Mouse (Mus musculus) frontal cortex, adult 2 months (tissue): ENCODE measurements around the gene Anks1. TPM values are rescaled to one million over a fixed set of nuclear protein-coding genes. Genes with fewer than 3 reads are reported as not detected.

ENCODE experiments used
- DNase-seq, 2 experiments: peaks; one replicate each; pipeline ENCODE4 v3.0.0; 2022; ENCODE audit warnings: low spot score in 1 of 2; ENCODE audit errors: extremely low spot score in 1 of 2
- polyA plus RNA-seq: library from polyadenylated mRNA; depleted of rRNA; stranded (reverse); fragments of >200 nt; gene quantifications from 2 replicates; pipeline ENCODE4 v1.2.3, GENCODE M21; 2012; rRNA removed

Anks1 gene
- 32.3 and 35.6 TPM in 2 replicates for polyA plus RNA-seq

DNA sequence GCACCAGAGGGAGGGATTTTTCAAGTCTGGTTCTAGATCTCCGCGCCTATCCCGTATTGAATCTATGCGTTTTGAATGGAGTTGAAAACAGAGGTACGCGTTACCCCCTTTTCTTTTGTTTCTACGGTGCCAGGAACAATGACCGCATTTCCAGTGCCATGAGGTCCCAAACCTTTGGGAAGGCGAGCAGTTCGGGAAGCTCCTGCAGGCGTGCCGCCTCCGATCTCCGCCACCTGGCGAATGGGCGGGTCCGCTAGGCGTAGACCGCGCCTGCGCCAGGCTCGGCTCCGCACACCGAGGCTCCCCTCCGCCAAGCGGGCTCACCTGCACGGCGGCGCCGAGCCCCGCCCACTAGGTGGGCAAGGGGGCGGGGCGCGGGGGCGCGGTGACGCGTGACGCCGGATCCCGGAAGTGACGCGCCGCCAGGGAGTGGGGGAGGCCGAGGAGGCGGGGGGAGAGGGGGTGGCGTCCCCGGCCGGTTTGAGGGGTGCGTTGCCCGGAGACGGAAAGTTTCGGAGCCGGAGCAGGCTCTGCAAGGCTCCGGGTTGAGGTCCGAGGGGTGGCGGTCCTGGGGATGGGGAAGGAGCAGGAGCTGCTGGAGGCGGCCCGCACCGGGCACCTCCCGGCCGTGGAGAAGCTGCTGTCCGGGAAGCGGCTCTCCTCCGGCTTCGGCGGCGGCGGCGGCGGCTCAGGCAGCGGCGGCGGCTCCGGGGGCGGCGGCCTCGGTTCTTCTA, at the start of gene Anks1:
Anks1 (plus strand) TSS at position 419 of the 734 bp plus-strand sequence.
- DNase-seq = peak; percentile 22 to 76

DNA sequence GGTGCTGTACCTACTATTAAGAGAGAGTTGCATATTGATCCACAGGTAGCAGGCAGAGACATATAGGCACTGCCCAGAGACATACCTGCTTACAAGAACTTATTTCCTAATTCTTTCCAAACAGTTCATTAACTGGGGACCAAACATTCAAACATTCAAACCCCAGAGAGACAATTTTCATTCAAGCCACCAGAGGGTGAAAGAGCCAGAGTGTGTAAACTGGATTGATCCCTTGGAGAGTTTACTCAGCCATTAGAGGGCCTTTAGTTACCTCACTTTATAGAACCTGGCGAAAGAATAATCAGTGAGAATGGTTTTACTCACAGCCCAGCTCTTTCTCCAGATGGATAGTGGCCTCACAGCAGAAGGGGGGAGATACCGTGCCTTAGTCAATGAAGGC, 43.6 kb upstream of the Anks1 start:
- DNase-seq = no peak

DNA sequence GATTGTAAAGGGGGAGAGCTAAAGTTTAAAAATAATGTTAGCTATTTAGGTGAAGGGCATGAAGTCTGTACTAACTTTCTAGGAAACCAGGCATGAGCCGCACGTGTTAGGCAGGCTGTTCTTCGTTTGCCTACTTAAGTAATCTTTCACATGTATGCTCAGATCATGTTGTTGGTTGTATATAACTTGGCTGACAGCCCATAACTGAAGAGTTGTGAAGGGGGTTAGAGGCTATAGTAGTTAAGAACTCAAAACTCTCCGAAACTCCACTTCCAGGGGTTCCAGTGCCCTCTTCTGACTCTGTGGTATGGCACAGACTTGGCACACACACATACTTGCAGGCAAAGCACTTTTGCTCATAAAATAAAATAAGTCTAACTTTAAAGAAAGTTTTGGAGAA, 42.4 kb upstream of the Anks1 start:
- DNase-seq = no peak

DNA sequence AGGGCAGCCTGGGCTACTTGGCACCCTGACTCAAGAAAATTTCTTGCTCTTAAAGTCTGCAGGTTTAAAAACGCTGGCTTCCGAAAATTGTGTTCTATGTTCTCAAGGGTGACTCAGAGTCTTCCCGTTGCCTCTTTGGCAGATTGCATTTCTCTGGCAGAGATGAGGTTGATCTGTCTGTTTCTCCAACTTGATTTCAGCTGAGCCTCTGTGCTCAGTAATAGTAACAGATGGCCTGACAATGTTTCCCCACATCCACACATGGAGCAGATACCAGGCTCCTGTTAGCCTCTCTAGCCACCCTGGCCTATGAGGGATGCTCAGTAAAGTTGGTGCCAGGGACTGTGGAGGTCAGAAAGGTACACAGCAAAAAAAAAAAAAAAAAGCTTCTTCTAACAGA, 37.3 kb upstream of the Anks1 start:
- DNase-seq = peak; percentile 47 to 74

DNA sequence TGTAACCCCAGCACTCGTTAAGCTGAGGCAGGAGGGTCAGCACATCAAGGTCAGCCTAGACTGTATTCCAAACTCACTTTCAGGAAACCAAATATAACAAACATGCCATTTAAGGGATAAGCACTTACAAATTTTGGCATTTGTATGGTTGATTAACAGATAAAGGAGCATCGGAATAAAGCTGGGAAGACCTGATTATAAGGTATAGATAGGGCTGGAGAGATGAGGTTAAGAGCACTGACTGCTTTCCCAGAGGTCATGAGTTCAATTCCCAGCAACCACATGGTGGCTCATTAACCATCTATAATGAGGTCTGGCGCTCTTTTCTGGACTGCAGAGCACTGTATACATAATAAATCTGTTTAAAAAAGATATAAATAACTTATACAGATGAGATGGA, 35.5 kb upstream of the Anks1 start:
- DNase-seq = no peak

DNA sequence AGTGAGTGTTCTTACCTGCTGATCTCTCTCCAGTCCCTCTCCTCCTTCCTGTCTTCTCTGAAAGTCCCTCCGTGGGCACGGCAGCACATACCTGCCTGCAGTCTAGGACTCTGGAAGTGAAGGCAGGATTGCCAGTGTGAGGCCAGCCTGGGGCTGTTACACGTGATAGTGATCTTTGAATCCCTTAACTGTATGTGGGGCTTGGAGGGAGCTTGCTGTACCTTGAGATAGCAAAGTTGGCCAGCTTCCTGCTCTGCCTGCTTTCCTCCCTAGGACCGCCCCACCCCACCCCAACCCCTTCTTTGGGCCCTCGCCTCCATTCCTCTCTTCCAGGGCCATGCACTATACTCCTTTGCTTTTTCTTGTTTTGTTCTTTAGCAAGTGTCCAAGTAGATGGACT, 34.6 kb upstream of the Anks1 start:
- no peak for DNase-seq

DNA sequence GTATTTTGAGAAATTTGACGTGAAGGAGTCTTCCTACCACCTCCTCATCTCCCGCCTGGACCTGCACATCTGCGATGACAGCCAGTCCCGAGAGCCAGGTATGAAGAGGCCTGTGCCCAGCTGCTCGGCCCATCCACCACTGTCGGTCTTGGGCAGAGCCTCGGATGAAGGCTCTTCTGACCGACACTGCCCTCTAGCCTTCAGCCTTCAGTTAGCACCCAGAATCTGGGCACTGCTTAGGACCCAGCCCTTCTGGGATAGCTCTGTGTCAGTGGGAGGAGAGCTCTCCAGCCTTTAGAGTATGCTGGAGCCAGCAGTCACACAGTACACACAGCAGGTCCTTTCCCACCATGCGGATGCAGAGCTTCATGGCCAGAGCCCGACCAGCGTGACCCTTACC, 27.6 kb upstream of the Anks1 start:
- DNase-seq = no peak

DNA sequence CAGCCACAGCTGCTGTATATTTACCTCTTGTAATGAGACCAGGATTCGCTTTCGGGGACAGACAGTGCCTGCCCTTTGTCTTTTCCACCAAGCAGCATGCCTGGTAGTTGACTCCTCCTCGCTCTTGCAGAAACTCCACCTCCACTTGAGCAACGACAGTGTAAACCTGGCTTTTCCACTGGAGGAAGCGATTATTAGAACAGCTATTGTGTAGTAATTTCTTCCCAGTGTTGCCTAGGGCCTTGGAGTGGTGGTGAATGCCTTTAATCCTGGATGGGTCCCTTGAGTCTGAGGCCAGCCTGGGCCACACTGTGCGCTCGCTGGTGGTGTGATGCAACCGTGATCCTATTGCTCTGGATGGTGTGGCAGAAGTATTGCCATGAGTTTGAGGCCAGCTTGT, 26.0 kb upstream of the Anks1 start:
- DNase-seq = no peak

DNA sequence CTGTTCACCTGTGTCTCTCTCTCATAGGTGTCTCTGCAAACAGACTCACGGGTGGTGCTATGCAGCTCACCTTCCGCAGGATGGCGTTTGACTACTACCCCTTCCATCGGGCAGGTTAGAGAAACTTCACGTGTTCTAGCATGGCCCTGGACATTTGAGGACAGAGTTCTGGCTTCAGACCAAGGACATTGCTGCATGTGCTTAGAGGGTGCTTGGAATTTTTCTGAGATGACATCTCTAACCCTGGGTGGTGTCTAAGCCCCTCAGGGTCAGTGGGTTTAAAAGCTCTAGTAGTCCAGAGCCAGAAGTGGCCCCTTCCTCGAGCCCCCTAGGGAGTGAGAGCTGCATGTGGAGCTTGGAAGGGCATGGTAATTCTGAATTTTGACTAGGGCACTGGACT, 25.1 kb upstream of the Anks1 start:
- DNase-seq = no peak

DNA sequence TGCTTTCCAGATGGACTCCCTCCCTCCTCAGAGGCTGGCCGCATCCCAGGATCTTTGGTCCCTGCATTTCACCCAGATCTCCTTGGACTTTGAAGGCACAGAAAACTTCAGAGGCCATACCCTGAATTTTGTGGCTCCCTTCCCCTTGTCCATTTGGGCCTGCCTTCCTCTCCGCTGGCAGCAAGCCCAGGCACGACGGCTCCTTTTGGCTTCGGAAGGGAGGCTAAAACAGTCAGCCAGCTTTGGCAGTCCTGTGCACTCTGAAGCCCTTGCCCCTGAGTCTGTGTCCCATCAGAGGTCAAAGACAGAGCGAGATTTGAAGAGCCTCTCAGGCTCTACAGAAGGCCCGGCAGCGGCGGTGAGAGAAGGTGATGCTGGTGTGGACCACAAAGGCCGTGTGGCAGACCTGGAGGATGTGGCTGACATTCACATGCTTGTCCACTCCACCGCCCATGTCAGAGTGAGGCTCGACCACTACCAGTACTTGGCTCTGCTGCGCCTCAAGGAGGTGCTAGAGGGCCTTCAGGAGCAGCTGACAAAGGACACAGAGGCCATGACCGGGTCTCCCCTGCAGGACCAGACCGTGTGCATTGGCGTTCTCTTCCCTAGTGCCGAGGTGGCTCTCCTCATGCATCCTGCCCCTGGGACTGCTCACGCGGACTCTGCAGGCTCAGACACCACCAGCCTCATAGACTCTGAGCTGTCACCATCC, 22.5 kb upstream of the Anks1 start:
- DNase-seq = no peak

DNA sequence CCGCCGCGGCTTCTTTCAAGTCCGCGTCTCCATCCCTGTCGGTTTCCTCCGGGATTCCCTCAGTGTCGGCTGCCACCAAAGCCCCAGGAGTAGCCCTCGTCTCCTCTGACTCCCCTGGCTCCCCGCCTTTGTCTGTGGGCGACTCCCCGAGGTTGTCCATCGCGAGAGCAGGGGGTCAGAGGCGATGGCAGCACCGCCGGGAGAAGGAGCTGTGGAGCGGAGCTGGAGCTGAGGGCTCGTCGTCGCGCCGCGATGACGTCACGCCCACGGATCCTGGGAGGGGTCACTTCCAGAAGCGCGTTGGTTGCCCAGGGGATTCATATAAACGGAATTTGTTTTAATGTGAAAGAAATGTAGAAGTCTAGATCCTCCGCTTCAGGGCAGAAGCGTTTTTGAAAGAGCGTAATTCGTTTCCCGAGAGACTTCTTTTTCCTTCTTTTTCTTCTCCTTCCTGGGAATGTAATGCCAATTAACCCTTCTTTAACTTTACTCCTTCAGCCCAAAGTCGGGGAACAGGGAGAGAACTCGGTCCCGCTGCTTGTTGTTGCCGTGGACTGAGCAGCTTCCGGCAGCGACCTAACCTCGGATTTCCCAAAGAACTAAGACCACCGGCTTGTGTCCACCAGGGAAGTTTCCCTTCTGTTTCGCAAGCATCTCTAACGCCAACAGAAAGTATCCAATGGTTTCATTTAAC, 1.4 kb upstream of the Anks1 start:
- DNase-seq = peak; percentile 88 to 98

DNA sequence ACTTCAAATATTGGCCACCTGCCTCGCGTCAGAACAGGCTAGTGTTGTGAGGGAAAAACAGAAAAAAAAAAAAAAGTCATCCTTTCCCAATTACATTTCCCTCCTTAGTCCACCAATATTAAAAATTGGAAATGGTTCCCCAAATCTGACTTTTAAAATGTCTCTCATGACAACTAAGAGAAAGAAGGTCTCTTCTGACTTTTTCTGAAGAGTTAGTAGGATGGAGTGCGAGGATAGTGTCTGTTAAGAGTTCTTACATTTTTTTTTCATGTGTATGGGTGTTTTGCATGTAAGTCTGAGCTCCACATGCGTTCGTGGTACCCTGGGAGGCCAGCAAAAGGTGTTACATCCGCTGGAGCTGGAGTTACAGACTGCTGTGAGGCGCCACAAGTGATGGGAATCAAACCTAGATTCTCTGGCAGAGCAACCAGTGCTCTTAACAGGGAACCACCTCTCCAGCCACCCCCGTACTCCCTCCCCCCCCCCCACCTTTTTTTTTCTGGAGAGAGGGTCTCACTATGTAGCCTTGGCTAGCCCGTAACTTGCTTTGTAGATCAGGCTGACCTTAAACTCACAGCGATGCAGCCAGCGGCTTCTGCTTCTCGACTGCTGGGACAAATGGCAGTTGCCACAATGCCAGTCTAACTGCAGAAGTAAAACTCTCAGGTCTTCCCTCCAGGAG, 759 bp upstream of the Anks1 start:
- no peak for DNase-seq

DNA sequence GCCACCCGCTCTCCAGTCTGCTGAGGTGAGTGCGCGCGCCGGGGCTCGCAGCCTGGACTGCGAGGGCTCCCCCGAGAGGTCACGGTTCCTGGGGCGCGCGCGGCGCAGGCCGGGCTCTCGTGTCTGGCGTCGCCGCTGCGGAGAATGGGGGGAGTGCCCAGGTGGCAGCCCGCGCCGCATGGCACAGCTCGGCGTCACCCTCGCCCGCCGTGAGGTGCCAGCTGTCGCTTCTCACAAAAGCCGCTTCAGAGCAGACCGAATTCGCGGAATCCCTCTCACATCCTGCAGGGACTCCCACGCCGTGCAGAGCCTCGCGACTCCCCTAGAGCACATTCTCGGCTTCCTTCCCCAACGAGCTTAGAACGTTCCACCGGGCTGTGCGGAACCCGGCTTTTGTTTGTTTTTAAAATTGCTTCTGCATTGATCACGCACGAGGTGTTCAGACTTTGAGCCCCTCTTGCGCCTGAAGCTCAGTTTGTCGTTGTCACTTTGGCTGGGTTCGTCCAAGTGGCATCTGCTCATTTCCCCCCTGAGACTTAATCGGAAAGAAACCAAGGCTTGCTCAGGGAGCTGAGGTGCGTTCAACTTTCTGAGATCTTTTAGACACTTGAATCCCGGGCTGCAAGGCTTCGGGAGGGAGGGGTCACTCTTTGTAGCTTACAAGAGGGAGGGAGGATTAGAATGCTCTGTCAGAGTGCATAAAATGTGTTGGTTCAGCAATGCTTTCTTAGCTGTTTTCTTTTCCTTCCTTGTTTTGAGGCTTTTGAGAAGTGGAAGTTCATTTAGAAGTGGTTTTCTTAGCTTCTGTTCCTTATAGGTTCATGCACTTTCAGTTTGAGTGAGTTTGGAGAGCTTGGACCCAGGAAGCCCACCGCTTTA, 755 bp downstream of the Anks1 start, which contains the start of gene Taf11:
Taf11 (minus strand) TSS at position 223 of the 879 bp plus-strand sequence.
- DNase-seq = peak; percentile 61 to 82

DNA sequence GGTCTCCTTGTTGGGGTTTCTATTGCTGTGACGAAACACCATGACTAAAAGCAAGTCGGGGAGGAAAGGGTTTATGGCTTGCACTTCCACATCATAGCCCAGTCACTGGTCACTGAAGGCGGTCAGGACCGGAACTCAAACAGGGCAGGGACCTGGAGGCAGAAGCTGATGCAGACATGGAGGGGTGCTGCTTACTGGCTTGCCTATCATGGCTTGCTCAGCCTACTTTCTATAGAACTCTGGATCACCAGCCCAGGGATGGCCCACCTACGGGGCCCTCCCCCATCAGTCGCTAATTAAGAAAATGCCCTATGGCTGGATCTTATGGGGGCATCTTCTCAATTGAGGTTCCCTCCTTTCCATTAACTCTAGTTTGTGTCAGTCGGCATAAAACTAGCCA, 2.3 kb downstream of the Anks1 start:
- DNase-seq = no peak

DNA sequence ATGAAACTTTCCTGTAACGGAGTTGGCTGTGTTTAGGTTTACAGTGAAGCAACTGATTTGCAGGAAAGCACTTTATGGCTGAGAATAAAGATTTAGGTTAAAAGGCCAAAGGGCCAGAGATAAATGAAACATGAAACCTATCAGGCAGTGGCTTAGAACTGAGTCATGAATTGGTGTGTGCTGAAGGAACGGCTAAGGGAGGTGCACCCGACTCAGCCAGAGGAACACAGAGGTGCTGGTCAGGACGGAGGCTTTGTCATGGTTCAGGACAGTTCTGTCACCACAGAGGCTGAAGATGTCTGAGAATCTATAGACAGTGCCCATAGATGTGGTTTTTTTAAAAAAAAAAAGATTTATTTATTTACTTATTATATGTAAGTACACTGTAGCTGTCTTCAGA, 5.6 kb downstream of the Anks1 start:
- no peak for DNase-seq

DNA sequence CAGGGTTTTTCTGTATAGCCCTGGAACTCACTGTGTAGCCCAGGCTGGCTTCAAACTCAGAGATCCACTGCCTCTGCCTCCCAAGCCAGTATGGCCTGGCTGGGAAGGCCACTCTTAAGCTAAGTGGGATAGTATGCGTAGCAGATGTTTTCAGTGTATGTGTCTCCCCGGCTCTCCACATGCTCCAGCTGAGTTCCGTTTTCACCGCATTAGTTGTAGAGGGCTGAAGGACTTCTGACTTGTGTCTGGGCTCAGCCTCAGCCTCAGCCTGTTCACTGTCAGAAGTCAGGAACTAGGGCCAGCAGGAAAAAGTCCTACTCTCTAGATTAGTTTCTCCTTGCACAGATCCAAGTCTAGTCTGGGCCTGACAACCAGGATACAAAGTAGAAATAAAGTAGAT, 7.3 kb downstream of the Anks1 start:
- DNase-seq = no peak

DNA sequence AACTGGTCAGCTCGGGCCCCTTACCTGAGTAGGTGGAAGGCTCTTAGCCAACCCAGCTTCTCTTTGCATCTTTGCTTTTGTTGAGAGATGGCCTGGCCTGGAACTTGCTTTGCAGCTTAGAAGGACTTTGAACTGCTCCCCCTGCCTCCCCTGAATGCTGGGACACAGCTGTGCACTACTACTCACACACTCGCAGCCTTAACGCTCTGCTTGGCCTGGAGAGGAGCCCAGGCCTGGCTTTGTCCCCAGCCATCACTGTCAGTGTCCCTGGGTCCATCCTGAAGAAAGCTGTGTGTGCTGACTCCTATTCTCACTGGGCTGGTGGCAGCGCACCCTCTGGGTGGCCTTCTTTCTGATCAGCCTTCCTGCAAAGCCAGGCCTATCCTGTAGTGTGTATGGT, 11.6 kb downstream of the Anks1 start:
- no peak for DNase-seq

DNA sequence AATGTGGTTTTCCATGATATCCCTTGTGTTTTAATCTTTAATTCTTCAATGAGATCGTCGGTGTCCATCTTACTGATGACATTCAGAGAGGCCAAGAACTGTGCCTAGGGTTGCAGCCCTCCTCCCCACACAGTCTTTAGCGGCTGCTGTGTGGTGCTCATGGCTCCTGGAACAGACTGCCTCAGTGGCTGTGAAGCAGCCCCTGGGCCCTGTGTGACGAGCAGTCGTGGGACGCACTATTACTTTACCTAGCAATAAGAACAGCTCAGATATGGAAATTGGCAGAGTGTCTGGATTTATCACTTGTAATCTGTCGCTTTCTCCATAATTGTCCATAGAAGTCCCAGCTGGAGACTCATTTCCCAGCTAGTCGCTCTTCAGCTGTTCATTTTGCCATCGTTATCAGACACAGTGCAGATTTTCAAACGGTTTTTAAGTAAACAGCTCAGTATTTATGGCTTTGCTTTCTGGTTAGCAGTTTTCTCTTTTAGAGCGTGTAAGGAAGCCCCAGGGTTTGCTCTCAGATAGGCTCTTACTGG, 13.1 kb downstream of the Anks1 start:
- DNase-seq = no peak

DNA sequence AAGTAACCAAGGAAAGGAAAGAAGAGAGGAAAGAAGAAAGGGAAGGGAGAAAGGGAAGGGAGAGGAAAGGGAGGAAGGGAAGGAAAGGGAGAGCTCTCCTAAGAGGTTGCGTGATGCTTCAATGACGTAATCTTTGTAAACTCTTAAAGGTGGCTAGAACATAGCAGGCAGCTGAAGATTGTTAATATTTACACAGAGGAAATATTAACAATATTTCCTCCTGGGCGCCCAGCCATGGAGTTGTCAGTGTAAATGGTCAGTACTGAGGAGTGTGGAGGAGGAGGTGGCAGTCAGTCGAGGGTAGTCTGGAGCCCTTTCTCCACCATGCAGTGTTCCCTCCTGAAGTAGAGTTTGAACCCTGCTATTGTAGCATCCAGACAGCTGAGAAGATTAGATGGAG, 15.9 kb downstream of the Anks1 start:
- no peak for DNase-seq

DNA sequence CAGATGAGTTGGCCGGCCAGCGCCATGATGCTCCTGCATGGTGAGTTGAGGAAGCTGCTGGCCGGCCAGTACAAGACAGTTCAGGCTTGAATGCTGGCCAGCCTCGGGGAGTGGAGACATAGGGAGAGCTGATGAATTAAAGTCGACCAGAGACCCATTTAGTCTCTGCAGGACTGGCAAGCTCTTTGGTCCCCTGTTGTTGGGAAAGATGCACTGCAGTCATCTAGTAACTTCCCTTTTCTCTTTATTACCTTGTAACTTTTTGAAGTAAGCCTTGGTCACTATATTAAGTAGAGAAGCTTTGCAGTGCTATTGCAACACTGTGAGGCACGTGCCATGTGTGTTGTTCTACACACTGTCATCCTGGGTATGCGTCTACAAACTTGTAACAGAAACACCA, 16.4 kb downstream of the Anks1 start:
- no peak for DNase-seq
